Mouse (Mus musculus) gastrocnemius, adult 18-20 months (tissue): Measurements from ENCODE around the gene Cux2. TPM values are rescaled to one million over a fixed set of nuclear protein-coding genes. Genes with fewer than 3 reads are reported as not detected.

ENCODE experiments used
- DNase-seq: peaks from one replicate; pipeline ENCODE4 v3.0.0; 2021; ENCODE audit warnings: low spot score
- long read RNA-seq, 2 experiments: library from polyadenylated mRNA; stranded (forward); transcript quantifications; one replicate each; pipeline ENCODE4 v2.0.0; 2021
- total RNA-seq, 2 experiments: library from RNA; stranded (reverse); gene quantifications; 2 replicates each; pipeline ENCODE4 v1.2.3; 2021

Gene Cux2
- 1 to 10 TPM; 4.4 to 4.7 TPM for total RNA-seq
- long read RNA-seq, experiment 1: 0 reads
- long read RNA-seq, experiment 2: 0 reads

DNA sequence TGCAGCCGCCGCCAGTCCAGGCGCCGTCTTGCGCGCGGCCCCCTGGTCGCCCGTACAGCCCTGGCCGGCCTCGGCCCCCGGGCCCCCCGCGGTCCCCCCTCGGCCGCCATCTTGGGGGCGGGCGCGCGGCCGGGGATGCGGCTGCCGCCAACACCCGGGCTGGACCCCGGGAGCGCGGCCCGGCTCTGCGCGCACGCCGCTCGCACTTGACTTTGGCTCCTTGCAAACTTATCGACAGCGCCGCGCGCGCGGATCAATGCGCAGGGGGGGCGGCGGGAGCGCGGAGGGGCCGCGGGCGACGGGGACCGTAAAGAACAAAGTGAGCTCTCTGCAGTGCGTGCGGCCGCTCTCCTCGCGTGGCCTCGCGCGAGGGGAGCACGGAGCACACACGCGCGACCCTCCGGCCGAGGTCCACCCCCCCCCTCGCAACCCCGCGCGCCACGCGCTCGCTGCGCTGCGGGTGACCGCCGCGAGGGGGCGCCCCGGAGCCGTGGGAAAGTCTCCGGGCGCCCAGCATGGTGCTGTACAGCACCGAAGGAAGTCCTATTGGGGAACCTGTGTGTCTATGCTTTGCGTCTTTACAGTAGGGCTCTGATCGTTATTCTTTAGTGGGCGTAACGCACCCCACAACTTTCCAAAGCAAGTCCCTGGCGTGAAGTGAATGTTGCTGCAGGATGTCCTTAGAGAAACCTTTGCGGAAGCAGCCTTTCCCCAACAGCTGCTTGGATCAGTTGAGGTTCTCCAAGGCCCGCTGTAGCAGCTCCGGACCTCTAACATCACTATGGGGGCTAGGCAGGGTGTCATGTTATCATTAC lies at the start of gene Cux2:
Gene Cux2, minus strand, starts transcription at position 86 of the 815 bp plus-strand sequence.
- peak; percentile 59 for DNase-seq

DNA sequence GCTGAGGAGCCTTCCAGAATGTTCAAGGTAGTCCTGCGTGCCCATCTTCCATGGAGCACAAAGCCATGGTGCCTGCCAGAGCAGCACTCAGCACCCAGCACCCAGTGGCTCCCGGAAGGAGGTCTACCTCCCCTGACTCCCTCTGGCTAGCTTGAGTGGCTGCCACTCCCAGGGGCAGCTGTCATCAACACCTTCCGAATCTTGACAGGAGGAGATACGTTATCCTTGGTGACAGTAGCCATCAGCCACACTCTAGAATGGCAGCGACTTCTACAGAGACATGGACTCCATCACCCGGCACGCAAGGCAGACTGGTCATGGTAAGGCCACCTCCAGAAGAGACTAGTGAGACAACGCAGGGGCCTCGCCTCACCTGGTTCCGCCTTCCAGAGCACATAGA lies 44.5 kb upstream of the Cux2 start:
- no peak for DNase-seq

DNA sequence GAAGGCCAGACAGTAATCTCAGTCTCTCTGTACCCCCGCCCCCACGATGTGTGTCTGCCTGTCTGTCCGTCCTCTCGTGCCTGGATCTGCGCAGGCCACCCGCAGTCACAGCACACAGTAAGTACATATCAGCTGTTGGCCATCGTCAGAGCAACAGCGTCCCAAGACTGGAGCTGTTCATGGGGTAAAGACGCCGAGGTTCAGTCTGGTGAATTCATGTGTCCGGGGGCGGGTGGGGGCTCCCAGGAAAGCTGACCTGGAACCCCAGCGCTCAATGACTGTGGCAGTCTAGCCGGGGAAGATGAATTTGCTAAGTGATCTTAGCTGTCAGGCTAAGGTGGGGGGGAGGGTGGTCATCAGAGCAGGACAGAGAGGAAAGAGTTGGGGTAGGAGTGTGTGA lies 43.8 kb upstream of the Cux2 start:
- no peak for DNase-seq

DNA sequence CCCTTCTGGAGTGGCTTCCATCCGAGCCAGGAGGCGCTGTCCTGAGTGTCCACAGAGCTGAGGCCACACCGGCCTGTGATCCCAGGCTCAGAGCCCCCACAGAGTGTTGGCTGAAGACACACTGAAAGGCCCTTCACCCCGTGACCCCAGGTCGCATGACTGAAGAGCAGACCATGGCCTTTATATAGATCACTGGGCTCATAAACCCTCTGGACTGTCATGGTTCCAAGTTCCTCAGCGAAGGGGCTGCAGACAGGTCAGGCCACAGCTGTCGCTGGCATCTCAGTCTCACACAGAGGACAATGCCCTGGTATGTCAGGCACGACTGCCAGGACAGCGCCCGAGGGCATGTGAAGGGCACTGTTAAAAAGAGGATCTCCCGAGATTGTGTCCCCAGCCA lies 42.9 kb upstream of the Cux2 start:
- no peak for DNase-seq

DNA sequence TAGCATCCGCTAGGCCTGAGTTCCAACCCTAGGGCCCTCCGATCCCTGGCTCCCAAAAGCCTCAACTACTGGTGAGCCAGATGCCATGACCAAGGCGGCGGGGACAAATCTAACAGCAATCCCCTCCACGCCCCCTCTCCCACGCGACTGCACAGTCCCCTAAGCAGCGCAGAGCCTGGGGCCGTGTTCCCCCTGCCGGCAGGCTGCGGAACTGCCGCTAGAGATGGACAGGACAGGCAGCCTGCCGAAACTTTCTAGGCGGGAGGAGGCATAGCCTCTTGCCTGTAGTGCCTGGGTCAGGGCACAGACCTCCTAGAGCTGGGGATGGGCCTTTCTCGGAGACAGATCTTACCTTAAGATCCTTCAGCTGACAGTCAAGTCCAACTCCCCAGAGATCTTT lies 41.2 kb upstream of the Cux2 start:
- DNase-seq: no peak

DNA sequence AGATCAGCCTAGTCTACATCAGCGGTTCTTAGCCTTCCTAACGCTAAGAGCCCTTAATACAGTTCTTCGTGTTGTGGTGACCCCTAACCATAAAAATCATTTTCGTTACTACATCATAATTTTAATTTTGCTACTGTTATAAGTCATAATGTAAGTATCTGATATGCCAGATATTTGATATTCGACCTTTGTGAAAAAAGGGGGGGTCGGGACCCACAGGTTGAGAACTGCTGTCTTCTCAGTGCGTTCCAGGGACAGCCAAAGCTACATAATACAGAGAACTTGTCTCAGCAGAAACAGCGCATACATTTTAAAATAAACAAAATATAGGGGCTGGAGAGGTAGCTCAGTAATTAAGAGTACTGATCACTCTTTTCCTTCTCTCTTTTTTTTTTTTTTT lies 39.8 kb upstream of the Cux2 start:
- DNase-seq: no peak

DNA sequence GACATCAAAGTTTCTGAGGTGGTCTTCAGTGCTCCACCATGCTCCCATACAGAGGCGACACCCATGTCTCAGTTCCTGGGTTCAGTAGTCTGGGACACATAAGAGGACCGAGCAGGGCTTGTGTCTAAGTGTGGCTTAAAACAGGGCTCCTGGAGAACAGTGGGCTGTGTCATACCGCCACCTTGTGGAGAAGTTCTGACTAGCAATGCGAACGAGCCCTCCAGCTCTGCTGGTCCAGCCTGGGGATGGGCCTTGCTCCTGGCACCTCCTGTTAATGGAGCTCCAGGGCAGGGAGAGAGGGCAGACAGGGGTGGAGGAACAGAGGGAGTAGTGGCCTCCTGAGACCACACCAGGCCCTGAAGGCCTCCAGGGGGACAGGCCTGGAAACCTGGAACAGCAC lies 39.0 kb upstream of the Cux2 start:
- DNase-seq: peak; percentile 91

DNA sequence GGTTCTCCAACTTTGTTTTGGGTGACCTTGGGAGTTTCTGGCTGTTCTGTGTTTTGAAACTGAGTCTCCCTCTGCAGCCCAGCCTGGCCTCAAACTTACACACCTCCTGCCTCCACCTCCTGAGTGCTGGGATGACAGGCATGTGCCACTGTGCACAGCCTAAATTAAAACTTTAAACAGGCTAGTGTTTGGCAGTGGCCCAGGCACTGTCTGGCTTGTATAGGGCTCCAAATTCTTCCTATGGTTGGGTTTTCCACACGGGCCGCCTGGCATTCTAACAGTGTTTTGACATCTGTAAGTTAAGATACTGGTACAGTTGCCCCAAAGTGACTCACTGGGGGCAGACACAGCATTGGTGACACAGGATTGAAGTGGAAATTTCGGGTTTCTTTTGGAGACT lies 36.2 kb upstream of the Cux2 start:
- DNase-seq: no peak

DNA sequence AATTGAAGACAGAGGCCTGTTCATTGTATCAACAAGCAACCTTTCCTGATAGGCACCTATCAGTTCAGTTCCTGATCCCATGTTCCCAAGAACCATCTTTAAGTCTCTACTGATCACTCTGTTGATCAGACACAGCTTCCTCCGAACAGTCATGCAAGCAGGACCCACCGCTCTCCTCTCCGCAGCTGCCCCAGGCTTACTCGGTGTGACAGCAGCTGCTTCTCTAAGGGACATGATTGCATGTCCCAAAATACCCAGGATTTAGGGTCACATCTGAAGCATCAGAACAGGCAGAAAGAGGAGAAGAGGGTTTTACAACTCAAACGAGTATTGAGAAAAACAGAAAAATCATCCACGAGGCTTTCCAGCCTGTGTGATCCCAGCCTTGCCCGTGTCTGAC lies 35.4 kb upstream of the Cux2 start:
- DNase-seq: no peak

DNA sequence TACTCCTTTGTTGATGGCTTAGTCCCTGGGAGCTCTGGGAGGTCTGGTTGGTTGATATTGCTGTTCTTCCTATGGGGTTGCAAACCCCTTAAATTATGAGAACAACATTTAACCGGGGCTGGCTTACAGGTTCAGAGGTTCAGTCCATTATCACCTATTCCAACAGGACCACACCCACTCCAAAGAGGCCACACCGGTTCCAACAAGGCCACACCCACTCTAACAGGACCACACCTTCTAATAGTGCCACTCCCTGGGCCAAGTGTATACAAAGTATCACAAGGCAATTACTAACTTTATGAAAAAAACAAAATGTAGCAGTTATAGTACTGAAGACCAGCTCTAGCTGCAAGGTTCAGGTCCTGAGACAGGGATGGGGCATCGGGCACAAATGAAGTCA lies 34.6 kb upstream of the Cux2 start:
- DNase-seq: no peak

DNA sequence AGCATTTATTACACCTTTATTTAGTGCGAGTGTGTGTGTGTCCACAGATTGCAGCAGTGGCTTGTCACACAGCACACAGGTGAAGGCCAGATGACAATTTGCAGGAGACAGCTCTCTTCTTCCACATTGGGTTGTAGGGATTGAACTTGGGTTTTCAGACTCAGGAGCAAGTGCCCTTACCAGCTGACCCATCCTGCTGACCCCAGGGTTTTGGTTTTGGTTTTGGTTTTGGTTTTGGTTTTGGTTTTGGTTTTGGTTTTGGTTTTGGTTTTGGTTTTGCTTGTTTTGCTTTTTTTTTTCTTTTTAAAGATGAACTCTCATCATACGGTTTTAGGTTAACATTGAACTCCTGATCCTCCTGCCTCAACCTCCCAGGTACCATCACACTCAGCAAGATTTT lies 33.4 kb upstream of the Cux2 start:
- no peak for DNase-seq

DNA sequence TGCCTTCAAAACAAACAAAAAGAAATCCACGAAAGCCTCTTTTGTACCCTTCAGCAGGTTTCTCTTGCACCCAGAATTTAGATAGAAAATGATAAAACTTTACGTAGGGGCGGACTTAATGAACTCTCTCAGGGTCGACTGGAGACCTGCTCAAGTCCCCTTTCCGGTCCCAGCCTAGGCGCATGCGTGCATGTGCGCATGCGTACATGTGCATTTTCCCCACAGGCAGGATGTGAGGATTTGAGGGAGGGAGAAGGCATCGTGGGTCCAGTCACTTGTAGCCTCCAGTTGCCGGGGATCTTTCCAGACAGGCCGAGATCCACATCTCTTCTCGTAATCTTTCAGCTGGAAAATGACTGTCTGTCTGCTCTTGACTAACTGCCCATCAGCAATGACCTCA lies 31.6 kb upstream of the Cux2 start:
- no peak for DNase-seq

DNA sequence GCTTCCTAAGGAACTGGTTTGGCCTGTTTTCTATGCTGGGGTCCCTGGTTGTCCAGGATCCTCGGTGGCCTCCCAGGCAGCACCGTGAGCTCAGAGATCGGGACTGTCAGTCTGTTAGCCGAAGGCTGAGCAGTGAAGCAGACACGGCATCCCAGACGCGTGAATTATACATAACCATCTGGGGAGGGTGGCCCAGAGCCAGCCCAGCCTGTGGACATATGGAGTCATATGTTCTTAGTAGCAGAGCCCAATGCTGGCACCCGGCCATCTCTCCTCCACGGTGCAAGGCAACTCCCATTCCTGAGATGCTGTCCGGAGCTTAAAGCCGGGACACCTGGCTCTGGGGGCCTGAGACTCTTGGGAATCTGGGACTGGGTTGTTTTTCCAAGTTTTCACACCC lies 31.0 kb upstream of the Cux2 start:
- DNase-seq: no peak

DNA sequence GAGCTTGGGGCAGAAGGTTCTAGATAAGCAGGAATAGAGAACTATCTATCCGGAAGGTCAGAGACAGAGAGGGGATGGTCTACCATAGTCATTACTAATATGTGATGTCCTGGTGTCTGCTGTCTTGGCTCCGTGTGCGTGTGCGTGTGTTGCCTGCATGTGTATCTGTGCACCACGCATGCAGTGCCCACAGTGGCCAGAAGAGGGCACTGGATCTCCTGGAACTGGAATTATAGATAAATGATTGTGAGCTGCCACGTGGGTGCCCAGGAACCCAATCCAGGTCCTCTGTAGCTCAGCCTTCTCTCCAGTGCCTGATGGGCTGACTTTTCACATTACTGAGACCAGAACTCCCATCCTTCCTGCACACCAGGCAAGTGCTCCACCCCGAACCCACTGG lies 29.9 kb upstream of the Cux2 start:
- no peak for DNase-seq

DNA sequence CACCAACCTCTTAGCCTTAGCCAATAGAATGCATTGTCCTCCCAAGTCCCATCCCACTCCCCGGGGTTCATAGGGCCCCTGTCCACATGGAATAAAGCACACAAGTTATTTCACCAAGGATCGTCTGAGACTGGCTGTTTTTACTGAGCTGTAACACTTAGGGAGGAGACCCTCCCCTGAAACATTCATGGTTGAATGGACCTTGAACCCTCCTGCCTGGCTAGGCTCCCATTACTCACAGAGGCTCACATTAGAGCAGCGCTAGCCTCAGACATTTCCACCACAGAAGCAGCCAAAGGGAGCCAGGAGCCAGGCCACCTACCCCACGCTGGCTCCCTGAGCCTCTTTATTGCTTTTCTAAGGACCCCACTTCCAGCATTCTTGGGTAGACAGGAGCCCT lies 27.3 kb upstream of the Cux2 start:
- no peak for DNase-seq

DNA sequence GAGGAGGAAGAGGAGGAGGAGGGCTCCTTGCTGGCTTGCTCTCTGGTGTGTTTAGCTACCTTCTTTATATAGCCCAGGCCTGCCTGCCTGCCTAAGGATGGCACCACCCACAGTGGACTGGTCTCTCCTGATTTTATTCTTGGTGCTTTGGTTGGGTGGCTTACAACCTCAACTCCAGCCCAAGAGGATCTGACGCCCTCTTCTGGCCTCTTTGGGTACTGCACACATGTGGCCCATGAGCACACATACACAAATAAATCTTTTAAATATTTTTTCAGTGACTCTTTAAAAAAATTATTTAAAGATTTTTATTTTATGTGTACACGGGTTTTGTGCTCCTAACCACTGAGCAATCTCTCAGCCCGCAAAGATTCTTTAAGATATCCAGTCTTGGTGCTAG lies 25.8 kb upstream of the Cux2 start:
- no peak for DNase-seq

DNA sequence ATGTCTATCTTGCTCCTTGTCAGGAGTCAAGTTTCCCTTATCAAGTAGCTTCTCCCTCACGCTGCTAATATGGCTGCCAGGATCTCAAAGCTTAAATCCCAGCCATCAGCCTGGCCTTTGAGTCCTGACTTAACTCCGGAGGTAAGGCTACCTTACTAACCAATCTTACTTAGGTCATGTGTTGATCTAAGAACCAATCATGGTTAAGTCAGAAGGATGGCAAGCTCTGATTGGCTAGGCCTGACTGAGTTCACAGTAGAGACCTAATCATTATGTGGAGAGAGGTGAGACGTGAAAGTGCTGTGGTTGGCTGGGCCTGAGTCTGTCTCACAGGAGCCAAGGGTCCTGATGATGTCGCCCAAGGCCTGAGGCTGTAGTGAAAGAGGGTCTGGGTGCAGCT lies 22.1 kb upstream of the Cux2 start:
- no peak for DNase-seq

DNA sequence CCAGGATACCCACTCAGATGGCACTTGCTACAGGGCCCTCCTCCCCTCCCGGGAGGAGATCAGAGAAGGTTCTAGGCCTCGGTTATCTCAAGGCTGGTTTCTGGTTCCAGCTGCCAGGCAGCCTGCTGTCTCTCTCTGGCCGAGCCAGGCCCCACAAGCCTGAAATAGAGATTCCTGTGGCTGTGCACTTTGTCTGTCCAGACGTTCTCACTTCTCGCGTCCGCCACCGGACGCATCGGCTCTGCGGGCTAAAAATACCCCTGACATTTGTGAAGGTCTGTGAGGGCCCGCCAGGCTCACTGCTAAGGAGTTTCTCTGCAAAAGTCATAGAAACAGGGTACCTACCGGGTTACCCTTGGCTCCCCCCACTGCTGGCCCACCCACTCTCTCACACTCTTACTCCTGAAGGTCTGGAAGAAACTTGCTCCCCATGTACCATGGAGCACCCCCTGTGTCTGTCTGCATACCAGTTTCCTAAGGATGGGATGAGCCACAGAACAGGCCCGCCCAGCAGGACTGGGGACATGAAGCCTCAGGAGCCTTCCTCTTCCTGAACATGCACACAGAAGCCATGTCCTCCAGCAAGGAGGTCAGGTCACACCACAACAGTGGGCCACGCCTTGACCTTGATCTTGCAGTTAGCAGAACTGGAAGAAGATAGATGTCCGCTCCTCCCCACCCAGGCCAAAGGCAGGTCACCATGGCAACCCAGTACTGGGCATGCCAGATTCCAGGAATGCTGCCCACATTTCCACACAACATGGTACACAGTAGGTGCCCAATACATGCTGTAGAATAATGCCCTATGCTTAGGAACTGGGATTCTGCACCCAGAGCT lies 21.3 kb upstream of the Cux2 start:
- peak; percentile 72 for DNase-seq

DNA sequence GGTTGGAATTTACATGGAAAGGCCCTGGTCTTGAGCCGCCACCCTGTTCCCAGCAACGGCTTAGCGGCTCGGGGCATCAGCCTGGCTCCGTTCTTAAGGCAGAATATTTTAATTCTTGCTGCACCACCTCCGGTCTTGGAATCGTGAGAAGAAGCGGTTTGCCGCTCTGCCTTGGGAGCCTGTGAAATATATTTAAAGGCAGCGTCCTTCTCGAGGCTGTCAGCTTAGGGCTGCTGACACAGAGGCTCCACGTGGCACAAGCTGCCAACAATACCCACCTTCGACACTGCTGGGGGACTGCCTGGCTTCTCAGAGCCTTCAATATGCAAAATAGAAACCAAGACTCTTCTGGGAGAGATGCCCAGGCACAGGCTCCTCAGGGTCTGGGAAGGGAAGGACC lies 18.7 kb upstream of the Cux2 start:
- no peak for DNase-seq

DNA sequence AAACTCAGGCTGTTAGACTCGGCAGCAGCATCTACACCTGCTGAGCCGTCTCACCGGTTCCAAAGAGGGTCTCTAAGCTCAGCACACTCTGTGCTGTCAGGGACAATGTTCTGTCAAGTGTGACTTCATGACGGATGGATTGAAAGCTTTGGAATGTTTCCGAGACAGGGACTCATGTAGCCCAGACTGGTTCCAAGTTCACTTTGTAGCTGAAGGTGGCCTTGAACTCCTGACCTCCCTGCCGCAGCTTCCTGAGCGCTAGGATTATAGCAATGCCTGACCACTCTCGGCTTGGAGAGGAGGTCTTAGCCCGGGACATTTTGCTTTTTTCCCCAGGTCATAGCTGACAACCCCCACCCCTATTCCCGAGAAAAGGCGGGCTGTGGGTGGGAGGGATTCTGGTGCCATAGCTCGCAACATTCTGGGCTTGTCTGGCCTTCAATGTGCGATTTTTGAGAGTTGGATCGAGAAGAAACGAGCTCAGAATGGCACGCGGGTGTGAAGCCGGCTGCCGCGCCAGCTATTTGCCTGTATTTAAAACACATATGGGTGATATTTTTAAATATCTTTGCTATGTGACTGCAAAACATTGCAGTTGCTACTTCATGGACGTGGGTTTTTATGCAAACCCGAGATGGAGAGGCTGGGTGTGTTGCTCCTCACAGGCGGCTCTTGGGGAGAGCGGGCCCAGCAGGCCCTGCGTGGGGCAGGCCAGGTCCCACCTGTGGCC lies 13.5 kb upstream of the Cux2 start:
- no peak for DNase-seq

DNA sequence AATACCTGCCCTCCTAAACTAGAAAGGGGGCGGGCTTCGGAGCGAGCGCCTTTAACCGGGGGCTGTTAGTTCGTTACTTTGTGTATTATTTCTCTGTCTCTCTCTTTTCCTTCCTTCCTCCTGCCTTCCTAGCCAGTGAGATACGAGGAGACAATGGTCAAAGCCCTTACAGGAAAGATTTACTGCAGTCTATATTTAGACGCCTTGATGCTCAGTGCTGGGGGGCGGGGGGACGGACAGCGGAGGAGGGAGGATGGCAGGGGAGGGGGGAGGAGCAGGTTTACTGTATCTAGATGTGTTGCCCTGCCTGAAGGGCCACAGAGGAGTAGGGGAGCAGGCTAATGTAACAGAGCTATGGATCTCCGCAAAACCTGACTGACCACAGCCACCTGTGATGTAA lies 12.6 kb upstream of the Cux2 start:
- DNase-seq: no peak

DNA sequence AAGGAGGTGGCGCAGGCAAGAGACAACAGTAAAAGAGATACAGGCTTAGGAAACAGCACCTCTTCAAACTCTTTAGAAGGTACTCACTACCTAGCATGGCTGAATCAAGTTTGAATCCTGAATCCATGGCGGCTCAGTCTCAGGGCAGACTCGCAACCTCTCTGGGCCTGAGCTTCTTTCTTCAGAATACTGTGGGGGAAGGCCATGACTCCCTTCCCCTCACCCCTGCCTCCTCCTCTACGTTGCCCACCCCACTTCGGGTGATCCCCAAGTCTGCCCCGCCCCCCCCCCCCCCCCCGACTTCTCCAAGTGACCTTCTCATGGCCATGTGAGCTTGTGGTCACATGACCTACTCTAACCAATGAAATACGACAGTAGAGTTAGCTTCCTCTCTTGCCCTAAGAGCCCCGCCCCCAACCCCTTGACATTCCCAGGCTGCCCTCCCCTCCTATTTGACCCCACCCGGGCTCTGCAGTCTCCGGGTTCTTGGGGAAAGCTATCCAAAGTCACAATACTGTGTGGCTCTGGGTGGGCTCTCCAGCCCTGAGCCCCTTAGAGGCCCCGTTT lies 10.9 kb upstream of the Cux2 start:
- DNase-seq: no peak
